8 mouse cellular contexts compared by ENCODE assay signal in the genomic region with DNA sequence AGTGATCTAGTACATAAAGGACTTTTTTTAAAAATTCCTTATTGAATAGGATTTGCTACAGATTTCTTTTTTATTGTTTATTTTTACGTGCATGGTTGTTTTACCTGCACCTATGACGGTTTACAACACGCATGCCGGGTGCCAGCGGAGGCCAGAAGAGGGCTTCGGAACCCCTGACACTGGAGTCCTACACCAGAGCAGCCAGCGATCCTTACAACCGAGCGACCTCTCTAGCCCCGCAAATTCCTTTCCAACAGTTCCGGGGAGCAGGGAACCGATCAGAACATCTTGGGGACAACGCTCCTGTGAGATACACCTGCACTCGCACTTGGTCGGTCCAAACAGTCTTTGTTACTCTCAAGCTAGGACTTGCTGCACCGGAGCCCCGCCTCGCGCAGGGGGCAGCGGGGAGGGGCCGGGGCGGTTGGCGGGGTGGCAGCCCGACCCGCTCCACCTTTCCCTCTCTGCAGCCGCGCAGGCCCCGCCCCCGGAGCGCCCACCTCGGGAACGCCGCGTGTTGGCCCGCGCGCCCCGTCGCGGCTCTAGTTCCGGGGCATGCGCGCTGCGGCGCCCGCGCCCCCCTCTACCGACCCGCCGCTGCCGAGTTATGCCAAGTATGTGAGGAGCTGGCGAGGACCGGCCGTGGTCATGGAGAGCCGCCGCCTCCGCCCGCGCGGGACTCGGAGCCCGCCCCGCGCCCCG. TPM values are rescaled to one million over a fixed set of nuclear protein-coding genes. Genes with fewer than 3 reads are reported as not detected.
DNase-seq lines count a peak whose midpoint lies in the region; ATAC-seq lines count a peak whose summit lies in the region.

A gene (plus strand): TSS at position 603 of the 702 bp plus-strand sequence.

- peak within 1 kb of the TSS; percentile 77 for H3K9ac ChIP-seq in intestine, embryonic 14.5 days (ENCODE audit: low read length)

- no peaks in the 10 kb centered on the region for H3K9me3 ChIP-seq in intestine, embryonic 14.5 days (ENCODE audit: control insufficient read depth, low read length)
- H3K9me3 ChIP-seq in megakaryocyte, embryonic 14.5 days: peaks cover 10% of the 10 kb centered on the region

- H3K4me1 ChIP-seq in intestine, embryonic 14.5 days (replicated peaks; ENCODE audit: control insufficient read depth, insufficient read depth, low read length): peaks cover 11% of the 10 kb centered on the region; the same call in 1 of the 2 replicates
- H3K4me1 ChIP-seq in megakaryocyte, embryonic 14.5 days: peaks cover 33% of the 10 kb centered on the region

- under 1% methylated on average over 65 of the region's 65 CpGs for WGBS in intestine, embryonic 14.5 days

- H3K4me2 ChIP-seq in intestine, embryonic 14.5 days (ENCODE audit: low read length): peak within 1 kb of the TSS; percentile 61

- peak within 1 kb of the TSS; percentile 94 for H3K27ac ChIP-seq in intestine, embryonic 14.5 days (ENCODE audit: low read depth)

- H3K27me3 ChIP-seq in intestine, embryonic 14.5 days (replicated peaks; ENCODE audit: control insufficient read depth, insufficient read depth, low read length): no peaks in the 10 kb centered on the region; the same call in 1 of the 2 replicates
- H3K27me3 ChIP-seq in megakaryocyte, embryonic 14.5 days (replicated peaks): peaks cover 51% of the 10 kb centered on the region

- H3K4me3 ChIP-seq in intestine, embryonic 14.5 days (ENCODE audit: low read depth, low read length): peak within 1 kb of the TSS; percentile 72
- H3K4me3 ChIP-seq in megakaryocyte, embryonic 14.5 days (replicated peaks): peak within 1 kb of the TSS; percentile 92

- H3K36me3 ChIP-seq in intestine, embryonic 14.5 days (ENCODE audit: control insufficient read depth, insufficient read depth, low read length): no peaks in the 10 kb centered on the region
- no peaks in the 10 kb centered on the region for H3K36me3 ChIP-seq in megakaryocyte, embryonic 14.5 days (replicated peaks; ENCODE audit: low read length)

- intact Hi-C loops in left cerebral cortex, postnatal 10 days (cut with DNase I): no loop called here

- DNase-seq in R1 (ENCODE audit: low read depth, low spot score): peak; percentile 83
- DNase-seq in cerebellum, postnatal 25 days: peak; percentile 37 to 51
- peak; percentile 79 for DNase-seq in gastrocnemius, postnatal 25 days
- peak; percentile 89 for DNase-seq in intestine, embryonic 14.5 days (ENCODE audit: low spot score)
- peak; percentile 39 to 85 for DNase-seq in left cerebral cortex, postnatal 10 days (ENCODE audit: extremely low spot score in 1 of 2, low spot score in 2 of 2)
- DNase-seq in right cerebral cortex, postnatal 25 days: peak; percentile 56

- peak; percentile 88 for ATAC-seq in intestine, embryonic 14.5 days (replicated peaks; ENCODE audit: low FRiP score, low TSS enrichment, low read depth)
- no peak for ATAC-seq in monocyte, adult 5-6 weeks (replicated peaks; ENCODE audit: insufficient number of reproducible peaks, low FRiP score, low TSS enrichment, poor library complexity, severe bottlenecking)

RNA-seq across cellular contexts. Expression of the gene that starts here (rescaled TPM):
- 1 to 10 TPM in 1 of 2 experiments, under 1 TPM in 1; 0.92 to 1.2 TPM for total RNA-seq in gastrocnemius, postnatal 25 days (2021)
- 3.9 TPM in 2 replicates for polyA plus RNA-seq in intestine, embryonic 14.5 days (2014; fragmentation: Nextera tagmentation; extraction: Ambion mirVana)
- total RNA-seq in left cerebral cortex, postnatal 10 days (2021): 1 to 10 TPM; 3.1 to 4.3 TPM
- polyA plus RNA-seq in megakaryocyte, embryonic 14.5 days (2012; ENCODE audit: insufficient read depth, low replicate concordance): 0.03 TPM in 1 of 2 replicates, not detected in the other
- total RNA-seq in monocyte, adult 5-6 weeks (2017): 0.32 to 1.6 TPM in 2 of 3 replicates, not detected in the other
